Mouse (Mus musculus) hindbrain, embryonic 16.5 days (tissue): ENCODE measurements around the gene Fem1b. TPM values are rescaled to one million over a fixed set of nuclear protein-coding genes. Genes with fewer than 3 reads are reported as not detected.
"Not testable (repeated sequence)": the region's sequence is repeated elsewhere in the genome, so short reads cannot be mapped to it uniquely, and the experiment has no call there.

Source experiments
- ATAC-seq: fragments of 200-750 bp; cut with Nextera tagmentation; 2 replicates; pipeline ENCODE4 v1.8.0; 2017; ENCODE audit warnings: moderate TSS enrichment, moderate library complexity
- H3K27ac ChIP-seq: fragments of 300-500 bp; sonication (generic); 2 replicates; pipeline ENCODE4 v1.5.1; 2014; ENCODE audit warnings: low read depth, mild to moderate bottlenecking, control low read depth, low read length, moderate library complexity
- H3K27me3 ChIP-seq: fragments of 300-500 bp; sonication (generic); replicated peaks from 2 replicates; pipeline ENCODE4 v1.6.1; 2014; ENCODE audit warnings: low read length; ENCODE audit not compliant: control insufficient read depth, insufficient read depth
- H3K36me3 ChIP-seq: fragments of 300-500 bp; sonication (generic); 2 replicates; pipeline ENCODE4 v1.6.1; 2014; ENCODE audit warnings: mild to moderate bottlenecking, low read length, moderate library complexity, mixed read lengths; ENCODE audit not compliant: control insufficient read depth, insufficient read depth
- H3K4me1 ChIP-seq: fragments of 300-500 bp; sonication (generic); 2 replicates; pipeline ENCODE4 v1.6.1; 2014; ENCODE audit warnings: low read depth, low read length; ENCODE audit not compliant: control insufficient read depth, insufficient read depth
- H3K4me2 ChIP-seq: fragments of 300-500 bp; sonication (generic); 2 replicates; pipeline ENCODE4 v1.6.1; 2014; ENCODE audit warnings: mild to moderate bottlenecking, low read length, control low read depth, moderate library complexity
- H3K4me3 ChIP-seq: fragments of 300-500 bp; sonication (generic); 2 replicates; pipeline ENCODE4 v1.5.1; 2014; ENCODE audit warnings: mild to moderate bottlenecking, low read length, control low read depth, moderate library complexity
- H3K9ac ChIP-seq: fragments of 300-500 bp; sonication (generic); 2 replicates; pipeline ENCODE4 v1.6.1; 2014; ENCODE audit warnings: low read depth, mild to moderate bottlenecking, control low read depth, low read length, moderate library complexity
- H3K9me3 ChIP-seq: fragments of 300-500 bp; sonication (generic); 2 replicates; pipeline ENCODE4 v1.6.1; 2014; ENCODE audit warnings: mild to moderate bottlenecking, low read length, moderate library complexity; ENCODE audit not compliant: control insufficient read depth
- WGBS: fragments of 180-500 bp; shearing (Covaris S2); extraction: QIAGEN DNeasy Blood & Tissue Kit; methylation state at CpG from one replicate; pipeline ENCODE4 v1.1.7; 2014; 5-methylcytosine and 5-hydroxymethylcytosine counted together
- polyA plus RNA-seq: library from polyadenylated mRNA; unstranded; fragments of >200 nt; fragmentation: Nextera tagmentation; extraction: Ambion mirVana; gene quantifications from 2 replicates; pipeline ENCODE4 v1.2.1, GENCODE M21; 2015

Gene Fem1b
- polyA plus RNA-seq, 1 experiment from 2014 or later, result 44.5 TPM

DNA sequence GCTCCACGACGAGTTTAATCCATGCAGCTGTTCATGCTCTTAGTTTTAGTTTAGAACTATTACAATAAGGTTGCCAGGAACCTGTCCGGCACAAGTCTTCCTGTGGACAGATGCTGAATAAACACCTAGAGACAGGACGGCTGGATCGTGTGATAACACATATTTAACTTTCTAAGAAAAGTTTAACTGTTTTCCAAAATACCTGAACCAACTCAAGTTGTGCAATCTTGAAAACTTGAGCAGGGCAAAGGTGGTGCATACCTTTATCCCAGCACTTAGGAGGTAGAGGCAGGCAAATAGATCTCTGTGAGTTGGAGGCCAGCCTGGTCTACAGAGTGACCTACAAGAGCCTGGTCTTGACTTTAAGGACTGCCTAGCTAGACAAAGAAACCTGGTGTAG lies 23.2 kb upstream of the Fem1b start:
- no peak overlapping the region for H3K9ac ChIP-seq
- no peaks in the 10 kb centered on the region for H3K36me3 ChIP-seq
- ATAC-seq, result no peak
- no peaks in the 10 kb centered on the region for H3K27me3 ChIP-seq
- H3K4me1 ChIP-seq, result peaks cover 11% of the 10 kb centered on the region
- 87% methylated on average over 5 of the region's 5 CpGs for WGBS
- H3K4me2 ChIP-seq, result no peak overlapping the region
- no peak overlapping the region for H3K4me3 ChIP-seq
- no peaks in the 10 kb centered on the region for H3K9me3 ChIP-seq
- no peak overlapping the region for H3K27ac ChIP-seq

DNA sequence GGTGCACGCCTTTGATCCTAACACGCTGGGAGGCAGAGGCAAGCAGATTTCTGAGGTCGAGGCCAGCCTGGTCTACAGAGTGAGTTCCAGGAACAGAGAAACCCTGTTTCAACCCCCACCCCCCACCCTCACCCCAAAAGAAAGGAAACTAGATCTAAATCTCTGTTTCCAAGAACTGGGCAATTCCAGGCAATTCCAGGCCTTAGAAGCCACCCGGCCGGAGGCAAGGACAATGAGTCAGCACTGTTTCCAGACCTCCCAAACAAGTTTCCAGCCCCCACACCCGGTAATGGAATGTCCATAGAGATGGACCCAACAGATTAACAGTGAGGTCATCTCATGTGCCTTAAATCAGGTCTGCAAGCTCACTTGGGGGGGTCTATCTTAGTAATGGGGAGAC lies 18.1 kb upstream of the Fem1b start:
- WGBS, result 83% methylated on average over 6 of the region's 6 CpGs
- no peak overlapping the region for H3K4me3 ChIP-seq
- no peak overlapping the region for H3K27ac ChIP-seq
- no peaks in the 10 kb centered on the region for H3K27me3 ChIP-seq
- H3K4me1 ChIP-seq, result peaks cover 15% of the 10 kb centered on the region
- ATAC-seq, result no peak
- H3K9ac ChIP-seq, result no peak overlapping the region
- H3K36me3 ChIP-seq, result no peaks in the 10 kb centered on the region
- no peak overlapping the region for H3K4me2 ChIP-seq
- H3K9me3 ChIP-seq, result no peaks in the 10 kb centered on the region

DNA sequence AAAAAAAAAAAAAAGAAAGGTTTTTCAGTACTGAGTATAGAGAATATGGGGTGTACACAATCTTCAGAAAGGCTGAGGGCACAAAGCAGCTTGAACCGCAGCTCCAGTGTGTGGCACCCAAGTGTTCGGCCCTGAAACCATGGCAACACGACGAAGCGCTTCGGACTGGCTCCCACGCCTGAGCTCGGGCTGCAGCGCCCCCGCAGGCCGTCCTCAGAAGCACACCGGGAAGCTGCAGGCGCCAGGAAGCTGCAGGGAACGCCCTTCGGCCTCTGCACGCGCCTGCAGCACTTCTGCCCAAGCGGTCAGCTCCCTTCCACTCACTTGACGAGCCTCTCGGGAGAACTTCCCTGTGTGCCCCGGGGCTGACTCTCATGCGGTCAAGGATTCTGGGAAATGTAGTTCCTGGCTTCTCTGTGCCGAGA lies 16.9 kb upstream of the Fem1b start:
- H3K36me3 ChIP-seq, result no peaks in the 10 kb centered on the region
- H3K4me1 ChIP-seq, result peaks cover 15% of the 10 kb centered on the region
- peak overlapping the region; percentile 45 for H3K4me3 ChIP-seq
- peak overlapping the region; percentile 59 for H3K4me2 ChIP-seq
- 0% methylated on average over 23 of the region's 23 CpGs for WGBS
- H3K27me3 ChIP-seq, result no peaks in the 10 kb centered on the region
- peak overlapping the region; percentile 38 for H3K9ac ChIP-seq
- H3K9me3 ChIP-seq, result no peaks in the 10 kb centered on the region
- peak; percentile 94 for ATAC-seq
- peak overlapping the region; percentile 72 for H3K27ac ChIP-seq

DNA sequence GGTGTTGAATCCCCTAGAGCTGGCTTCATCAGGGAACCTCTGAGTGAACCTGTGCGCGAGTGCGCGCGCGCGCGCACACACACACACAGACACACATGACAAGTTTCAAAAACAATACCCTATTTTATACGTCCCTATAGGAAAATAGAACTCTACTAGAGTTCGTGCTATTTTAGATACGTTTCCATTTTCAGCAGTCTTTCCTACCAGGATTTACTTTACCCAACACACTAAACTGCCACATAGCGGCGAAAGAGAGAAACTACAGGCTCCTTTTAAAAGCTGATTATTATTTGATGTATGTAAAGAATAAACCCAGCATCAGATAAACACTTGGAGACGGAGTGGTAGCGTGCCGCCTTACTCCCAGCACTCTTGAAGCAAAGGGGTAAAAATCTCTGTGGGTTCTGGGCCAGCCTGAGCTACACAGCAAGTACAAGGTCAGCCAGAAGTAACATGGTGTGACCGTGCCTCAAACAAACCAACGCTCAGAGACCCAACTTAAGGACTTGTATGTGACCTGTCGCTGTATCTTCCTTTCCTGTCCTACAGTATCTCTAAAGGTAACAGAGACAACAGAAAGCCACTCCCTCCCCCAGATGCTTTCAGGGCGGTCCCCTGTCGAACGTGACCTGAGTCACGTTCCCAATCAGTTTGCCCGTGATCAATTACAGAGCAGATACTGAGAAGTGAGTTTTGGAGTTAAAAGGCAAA lies 16.4 kb upstream of the Fem1b start:
- 0 out of 2 replicates have a peak, but pooled peaks have one; percentile 1 for ATAC-seq
- Histone ChIP-seq H3K9ac (peak overlapping the region; percentile 22), H3K4me3 (peak overlapping the region; percentile 45), H3K4me1 (peaks cover 15% of the 10 kb centered on the region), H3K27ac (peak overlapping the region; percentile 72), H3K4me2 (peak overlapping the region; percentile 59), H3K36me3 (no peaks in the 10 kb centered on the region), H3K27me3 (no peaks in the 10 kb centered on the region), H3K9me3 (no peaks in the 10 kb centered on the region)
- 4% methylated on average over 24 of the region's 24 CpGs for WGBS

DNA sequence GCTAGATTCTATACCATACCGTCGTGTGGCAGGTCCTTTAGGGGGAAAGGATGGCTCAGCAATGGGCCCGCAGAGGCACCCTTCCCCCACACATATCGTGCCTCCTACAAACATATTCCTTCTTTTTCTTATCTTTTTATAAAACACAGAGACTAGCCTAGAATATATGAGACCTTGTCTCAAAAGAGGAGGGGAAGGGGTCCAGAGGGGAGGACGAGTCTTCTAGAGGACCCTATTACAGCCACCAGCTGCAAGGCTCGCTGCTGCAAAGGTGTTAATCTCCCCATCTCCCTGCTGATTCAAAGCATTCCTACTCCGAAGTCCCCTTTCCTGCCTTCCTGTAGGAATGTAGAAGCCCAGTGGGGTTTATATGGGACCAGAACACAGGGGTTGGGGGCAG lies 14.7 kb upstream of the Fem1b start:
- 10% methylated on average over 7 of the region's 7 CpGs for WGBS
- Histone ChIP-seq H3K27ac (no peak overlapping the region), H3K9me3 (no peaks in the 10 kb centered on the region), H3K4me2 (0 out of 2 replicates have a peak overlapping the region, but pooled peaks have one; percentile 5), H3K36me3 (no peaks in the 10 kb centered on the region), H3K9ac (no peak overlapping the region), H3K27me3 (no peaks in the 10 kb centered on the region), H3K4me3 (no peak overlapping the region), H3K4me1 (peaks cover 15% of the 10 kb centered on the region)
- ATAC-seq, result no peak

DNA sequence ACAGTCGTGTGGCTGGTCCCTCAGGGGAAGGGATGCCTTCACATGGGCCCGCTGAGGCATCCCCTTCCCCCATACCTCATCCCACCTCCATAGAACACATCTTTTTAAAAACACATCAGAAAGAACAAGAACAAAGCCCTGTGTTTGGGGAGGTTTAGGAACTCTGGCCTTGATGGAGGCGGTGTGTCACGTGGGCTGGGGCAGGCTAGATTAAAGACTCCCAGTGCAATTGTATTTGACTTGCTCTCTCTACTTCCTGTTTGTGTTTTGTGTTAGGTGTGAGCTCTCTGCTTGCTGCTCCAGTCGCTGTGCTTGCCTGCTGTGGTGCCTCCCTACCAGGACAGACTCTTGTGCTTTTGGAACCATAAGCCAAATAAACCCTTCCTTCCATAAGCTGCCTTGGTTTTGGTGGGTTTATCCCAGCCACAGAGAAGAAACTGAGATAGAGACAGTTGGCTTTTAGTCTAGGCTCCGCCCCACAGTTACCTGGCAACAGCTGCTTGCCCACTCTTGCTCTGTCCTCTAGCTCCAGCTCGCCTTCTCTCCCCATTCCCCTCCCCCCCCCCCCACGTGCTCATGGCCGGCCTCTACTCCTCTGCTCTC lies 14.2 kb upstream of the Fem1b start:
- H3K4me2 ChIP-seq, result 0 out of 2 replicates have a peak overlapping the region, but pooled peaks have one; percentile 5
- peak; percentile 35; the same call in 1 of the 2 replicates for ATAC-seq
- H3K9me3 ChIP-seq, result no peaks in the 10 kb centered on the region
- H3K27me3 ChIP-seq, result no peaks in the 10 kb centered on the region
- whole genome bisulfite sequencing, result 8% methylated on average over 9 of the region's 9 CpGs
- no peak overlapping the region for H3K9ac ChIP-seq
- H3K4me3 ChIP-seq, result no peak overlapping the region
- H3K27ac ChIP-seq, result no peak overlapping the region
- no peaks in the 10 kb centered on the region for H3K36me3 ChIP-seq
- peaks cover 15% of the 10 kb centered on the region for H3K4me1 ChIP-seq

DNA sequence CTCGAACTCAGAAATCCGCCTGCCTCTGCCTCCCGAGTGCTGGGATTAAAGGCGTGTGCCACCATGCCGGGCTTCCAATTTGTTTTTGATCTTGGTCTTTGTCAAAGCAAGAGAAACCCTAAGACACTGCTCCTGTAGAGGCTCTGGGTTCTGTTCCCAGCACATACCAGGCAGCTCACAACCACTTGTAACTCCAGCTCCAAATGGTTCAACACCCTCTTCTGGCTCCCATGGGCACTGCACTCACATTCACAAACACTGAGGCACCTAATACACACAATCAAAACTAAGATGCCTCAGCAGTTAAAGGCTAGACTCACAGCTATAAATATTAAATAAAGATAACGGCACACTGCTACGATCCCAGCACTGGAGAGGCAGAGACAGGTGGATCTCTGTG lies 10.1 kb upstream of the Fem1b start:
- Histone ChIP-seq H3K9me3 (no peaks in the 10 kb centered on the region), H3K4me3 (no peak overlapping the region), H3K27ac (no peak overlapping the region), H3K4me2 (no peak overlapping the region), H3K9ac (no peak overlapping the region), H3K27me3 (no peaks in the 10 kb centered on the region), H3K4me1 (peaks cover 12% of the 10 kb centered on the region; the same call in 1 of the 2 replicates), H3K36me3 (no peaks in the 10 kb centered on the region)
- ATAC-seq, result no peak
- 96% methylated on average over 7 of the region's 7 CpGs for WGBS

DNA sequence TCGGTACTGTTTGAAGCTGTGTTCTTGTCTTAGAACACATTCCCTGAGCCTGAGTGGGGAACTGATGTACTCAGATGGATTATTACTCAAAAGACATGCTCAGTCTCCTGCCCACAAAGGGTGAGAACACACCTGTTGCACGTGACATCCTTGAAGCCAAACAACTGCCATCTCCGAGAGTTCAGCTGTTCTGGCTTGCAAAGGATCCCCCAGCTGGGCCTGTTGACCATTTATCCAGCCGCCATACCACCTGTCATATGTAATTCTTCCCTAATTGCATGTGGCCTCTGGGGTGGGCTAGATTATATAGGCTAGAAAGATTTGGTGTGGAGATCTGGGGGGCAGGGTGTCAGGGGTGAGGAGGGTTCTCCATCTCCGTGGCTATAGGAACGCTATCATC lies 9.1 kb upstream of the Fem1b start:
- H3K27me3 ChIP-seq, result no peaks in the 10 kb centered on the region
- 86% methylated on average over 6 of the region's 6 CpGs for WGBS
- no peaks in the 10 kb centered on the region for H3K36me3 ChIP-seq
- no peaks in the 10 kb centered on the region for H3K9me3 ChIP-seq
- H3K9ac ChIP-seq, result no peak overlapping the region
- H3K27ac ChIP-seq, result no peak overlapping the region
- H3K4me1 ChIP-seq, result peaks cover 3% of the 10 kb centered on the region; the same call in 1 of the 2 replicates
- no peak for ATAC-seq
- no peak overlapping the region for H3K4me2 ChIP-seq
- no peak overlapping the region for H3K4me3 ChIP-seq

DNA sequence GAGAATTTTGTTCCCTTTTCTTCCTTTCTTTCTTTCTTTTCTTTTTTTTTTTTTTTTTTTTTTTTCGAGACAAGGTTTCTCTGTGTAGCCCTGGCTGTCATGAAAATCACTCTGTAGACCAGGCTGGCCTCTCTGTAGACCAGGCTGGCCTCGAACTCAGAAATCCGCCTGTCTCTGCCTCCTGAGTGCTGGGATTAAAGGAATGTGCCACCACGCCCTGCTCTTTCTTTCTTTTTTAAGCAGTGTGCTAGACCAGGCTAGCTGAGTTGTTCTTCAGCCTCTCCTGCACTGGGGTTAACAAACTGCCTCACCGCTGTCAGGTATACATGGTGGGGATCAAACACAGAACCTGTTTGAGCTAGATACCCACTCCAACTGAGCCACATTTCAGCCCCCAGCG lies 8.2 kb upstream of the Fem1b start:
- not testable (repeated sequence) for H3K27me3 ChIP-seq, ATAC-seq, H3K9me3 ChIP-seq, H3K4me2 ChIP-seq, H3K4me3 ChIP-seq, H3K27ac ChIP-seq, H3K4me1 ChIP-seq, H3K36me3 ChIP-seq, H3K9ac ChIP-seq
- 88% methylated on average over 6 of the region's 6 CpGs for WGBS
